Mouse (Mus musculus): ENCODE measurements around the gene Znrf4. TPM values are rescaled to one million over a fixed set of nuclear protein-coding genes. Genes with fewer than 3 reads are reported as not detected.

Gene Znrf4
- not detected for polyA plus RNA-seq (2017; shearing (Covaris generic))

DNA sequence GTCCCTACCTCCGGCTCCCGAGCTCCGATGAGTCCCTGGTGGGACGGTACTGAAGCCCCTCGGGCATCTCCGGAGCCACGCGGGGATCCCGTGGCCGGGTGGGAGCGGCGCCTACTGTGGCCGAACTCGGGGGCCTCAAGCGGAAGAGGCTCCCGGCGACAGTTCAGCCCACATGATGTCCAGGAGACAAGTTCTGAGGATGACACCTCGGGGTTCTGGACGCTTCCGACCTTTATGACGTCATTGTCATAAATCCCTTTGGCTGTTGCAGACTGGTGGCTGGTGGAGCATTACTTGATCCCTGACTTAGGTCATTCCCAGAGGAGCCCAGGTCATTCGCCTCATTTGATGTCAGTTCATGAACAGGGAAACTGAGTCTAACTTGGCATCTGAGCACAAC, at the start of gene Znrf4:
TSS of gene Znrf4 (minus strand) at position 122 of the 400 bp plus-strand sequence.

DNA sequence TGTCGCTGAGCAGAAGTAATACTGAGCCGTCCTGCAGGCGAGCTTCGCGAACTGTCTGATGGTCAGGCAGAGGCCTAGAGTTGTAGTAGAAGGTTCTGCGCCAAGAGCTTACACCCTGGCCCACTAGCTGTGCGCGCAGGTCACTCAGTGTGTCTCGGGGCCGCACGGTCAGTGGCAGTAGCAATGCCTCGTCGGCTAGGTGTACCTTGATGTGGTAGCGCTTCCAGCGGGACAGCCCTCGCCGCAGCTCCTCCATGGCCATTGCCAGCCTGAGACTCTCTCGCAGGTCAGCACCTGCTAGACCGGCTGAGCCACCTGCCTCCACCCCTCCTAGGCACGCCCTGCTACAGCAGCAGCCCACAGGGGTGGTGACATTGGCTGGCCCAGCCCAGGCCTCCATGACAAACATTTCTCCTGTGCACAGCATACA, 41.9 kb upstream of the Znrf4 start, which contains the start of gene Gm20219:
TSS of gene Gm20219 (minus strand) at position 266 of the 430 bp plus-strand sequence.

DNA sequence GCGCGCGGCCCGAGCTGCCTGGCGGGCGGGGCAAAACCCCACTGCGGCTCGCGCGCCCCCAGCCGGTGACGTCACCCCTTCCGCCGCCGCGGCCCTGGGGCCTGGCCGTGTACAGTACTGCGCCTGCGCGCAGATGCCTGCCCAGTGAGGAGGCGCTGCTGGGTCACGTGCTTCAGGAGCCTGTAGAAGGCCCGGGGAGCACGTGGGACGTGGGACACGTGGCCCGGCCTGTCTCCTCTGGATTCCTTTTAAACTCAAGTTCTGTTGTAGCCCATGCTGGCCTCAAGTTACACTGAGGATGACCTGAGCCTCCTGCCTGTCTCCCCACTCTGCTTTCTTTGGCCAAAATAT, 35.9 kb downstream of the Znrf4 start, which contains the start of gene Ptprs:
TSS of gene Ptprs (minus strand) at position 82 of the 351 bp plus-strand sequence.

Other genes starting within 250 kb of the Znrf4 start
- gene Ticam1, start 235.6 kb downstream of the Znrf4 start, polyA plus RNA-seq (2017; shearing (Covaris generic)) = 2.6 TPM
- 20.5 TPM for gene Plin3, start 219.6 kb downstream of the Znrf4 start, polyA plus RNA-seq (2017; shearing (Covaris generic))
- not detected for gene Arrdc5, start 212.1 kb downstream of the Znrf4 start, polyA plus RNA-seq (2017; shearing (Covaris generic))
- gene Uhrf1, start 209.1 kb downstream of the Znrf4 start, polyA plus RNA-seq (2017; shearing (Covaris generic)) = 7.4 TPM
- gene Kdm4b, start 186.4 kb downstream of the Znrf4 start, polyA plus RNA-seq (2017; shearing (Covaris generic)) = 55.6 TPM
- gene Ptprs, start 35.9 kb downstream of the Znrf4 start, polyA plus RNA-seq (2017; shearing (Covaris generic)) = 2.5 TPM
- not detected for gene Gm20219, start 42.0 kb upstream of the Znrf4 start, polyA plus RNA-seq (2017; shearing (Covaris generic))
- 195 TPM for gene Safb2, start 72.2 kb upstream of the Znrf4 start, polyA plus RNA-seq (2017; shearing (Covaris generic))
- 186 TPM for gene Safb, start 72.4 kb upstream of the Znrf4 start, polyA plus RNA-seq (2017; shearing (Covaris generic))
- 134 TPM for gene 2410015M20Rik, start 97.3 kb upstream of the Znrf4 start, polyA plus RNA-seq (2017; shearing (Covaris generic))
- gene Rpl36, start 101.0 kb upstream of the Znrf4 start, polyA plus RNA-seq (2017; shearing (Covaris generic)) = 1,929 TPM
- gene Lonp1, start 114.5 kb upstream of the Znrf4 start, polyA plus RNA-seq (2017; shearing (Covaris generic)) = 49.1 TPM
- 0.44 TPM for gene Catsperd, start 115.7 kb upstream of the Znrf4 start, polyA plus RNA-seq (2017; shearing (Covaris generic))
- 71.1 TPM for gene Ranbp3, start 160.9 kb upstream of the Znrf4 start, polyA plus RNA-seq (2017; shearing (Covaris generic))
- 151 TPM for gene Ndufa11, start 205.3 kb upstream of the Znrf4 start, polyA plus RNA-seq (2017; shearing (Covaris generic))
- 12.2 TPM for gene Vmac, start 205.6 kb upstream of the Znrf4 start, polyA plus RNA-seq (2017; shearing (Covaris generic))
- gene Nrtn, start 245.1 kb upstream of the Znrf4 start, polyA plus RNA-seq (2017; shearing (Covaris generic)) = not detected